Mouse (Mus musculus) embryonic fibroblast, embryonic 13.5 days (primary cell): Measurements from ENCODE around the gene Hdac11. TPM values are rescaled to one million over a fixed set of nuclear protein-coding genes. Genes with fewer than 3 reads are reported as not detected.
"Not testable (repeated sequence)": the region's sequence is repeated elsewhere in the genome, so short reads cannot be mapped to it uniquely, and the experiment has no call there.

Experiments used
- H3K27ac ChIP-seq: 2 replicates; pipeline ENCODE4 v1.5.1; 2012; ENCODE audit warnings: low read length, control low read depth, inconsistent platforms; ENCODE audit not compliant: insufficient read depth
- H3K4me1 ChIP-seq: 2 replicates; pipeline ENCODE4 v1.6.1; 2011; ENCODE audit warnings: low read length; ENCODE audit not compliant: control insufficient read depth, insufficient read depth
- H3K4me3 ChIP-seq: 2 replicates; pipeline ENCODE4 v1.5.1; 2011; ENCODE audit warnings: mild to moderate bottlenecking, control low read depth, low read length; ENCODE audit not compliant: insufficient read depth
- CTCF ChIP-seq: IDR thresholded peaks from 2 replicates; pipeline ENCODE4 v1.5.1; 2011; ENCODE audit warnings: mild to moderate bottlenecking, control low read depth, low read length, moderate library complexity, borderline replicate concordance; ENCODE audit not compliant: insufficient read depth
- POLR2A ChIP-seq: IDR thresholded peaks from 2 replicates; pipeline ENCODE4 v1.6.1; 2011; ENCODE audit warnings: low read depth, mild to moderate bottlenecking, control low read depth, low read length, moderate library complexity
- polyA plus RNA-seq: library from polyadenylated mRNA; stranded (reverse); fragments of >200 nt; gene quantifications from 2 replicates; pipeline ENCODE4 v1.2.4, GENCODE M21; 2011; ENCODE audit warnings: low read depth; ENCODE audit not compliant: missing spikeins, insufficient read length

The Hdac11 gene
- polyA plus RNA-seq, 1 experiment = 5.4 TPM

GRCm38 (mm10) chr6:91115863-91116243 lies 40.6 kb upstream of the Hdac11 start:
- TF ChIP-seq POLR2A (no peak), CTCF (no peak)
- H3K4me3 ChIP-seq = 0 out of 2 replicates have a peak overlapping the region, but pooled peaks have one; percentile 30
- no peak overlapping the region for H3K27ac ChIP-seq
- no peaks in the 10 kb centered on the region for H3K4me1 ChIP-seq

DNA sequence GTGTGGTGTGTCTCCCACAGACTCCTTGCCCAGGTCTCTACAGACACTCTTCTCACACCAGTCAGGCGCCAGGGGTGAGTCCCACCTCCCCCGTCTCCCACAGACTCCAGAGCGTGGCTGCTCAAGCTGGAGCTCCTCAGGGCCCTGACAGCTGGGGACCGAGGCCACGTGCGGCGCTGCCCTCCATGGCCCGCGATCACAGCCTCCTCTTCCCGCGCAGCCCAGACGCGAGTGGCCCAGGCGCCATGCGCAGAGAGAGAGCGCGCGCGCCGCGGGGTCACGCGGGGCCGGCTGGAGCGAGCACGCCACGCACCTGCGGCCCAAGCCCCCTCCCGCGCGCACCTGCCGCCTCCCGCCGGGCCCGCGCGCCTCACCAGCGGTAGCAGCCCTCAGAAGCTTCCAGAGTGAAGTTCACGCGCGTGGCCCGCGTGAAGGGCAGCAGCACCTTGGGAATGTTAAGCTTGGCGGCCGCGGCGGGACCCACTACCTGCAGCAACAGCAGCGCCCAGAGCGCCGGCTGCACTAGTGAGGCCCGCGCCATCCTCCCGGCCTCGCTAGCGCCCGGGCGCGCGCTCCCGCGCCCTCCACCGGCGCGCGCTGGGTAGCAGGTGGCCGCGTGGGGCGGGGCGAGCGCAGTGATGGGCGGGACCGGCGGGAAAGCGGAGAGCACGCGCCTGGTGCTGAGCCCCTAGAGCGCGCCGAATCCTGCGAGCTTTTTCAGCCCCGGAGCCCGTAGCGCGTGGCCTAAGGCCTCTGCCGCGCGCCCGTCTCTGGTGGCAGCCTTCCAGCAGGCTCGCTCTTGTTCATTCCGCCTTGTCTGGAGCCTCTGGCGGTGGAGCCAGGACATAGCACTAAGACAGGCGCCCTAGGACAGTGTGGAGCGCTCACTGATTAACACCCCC lies 40.0 kb upstream of the Hdac11 start, which contains the start of gene Nup210:
Gene Nup210 (minus strand): TSS at position 586 of the 902 bp plus-strand sequence.
- TF ChIP-seq POLR2A = no peak
- peak; percentile 38; the same call in 1 of the 2 replicates for TF ChIP-seq CTCF
- H3K27ac ChIP-seq = no peak within 1 kb of the TSS
- H3K4me1 ChIP-seq = no peaks in the 10 kb centered on the region
- peak within 1 kb of the TSS; percentile 30 for H3K4me3 ChIP-seq

GRCm38 (mm10) chr6:91117149-91117548 lies 39.3 kb upstream of the Hdac11 start:
- no peaks in the 10 kb centered on the region for H3K4me1 ChIP-seq
- H3K4me3 ChIP-seq = no peak overlapping the region
- no peak overlapping the region for H3K27ac ChIP-seq
- TF ChIP-seq POLR2A (no peak), CTCF (no peak)

- H3K4me1 ChIP-seq = no peaks in the 10 kb centered on the region
- no peak for TF ChIP-seq CTCF
- no peak for TF ChIP-seq POLR2A
- H3K4me3 ChIP-seq = no peak overlapping the region
- no peak overlapping the region for H3K27ac ChIP-seq
Observed at GRCm38 (mm10) chr6:91118526-91118925, 37.9 kb upstream of the Hdac11 start.

- no peak for TF ChIP-seq POLR2A
- no peak for TF ChIP-seq CTCF
- Histone ChIP-seq H3K4me1 (no peaks in the 10 kb centered on the region), H3K27ac (no peak overlapping the region), H3K4me3 (no peak overlapping the region)
Observed at GRCm38 (mm10) chr6:91120206-91120605, 36.3 kb upstream of the Hdac11 start.

DNA sequence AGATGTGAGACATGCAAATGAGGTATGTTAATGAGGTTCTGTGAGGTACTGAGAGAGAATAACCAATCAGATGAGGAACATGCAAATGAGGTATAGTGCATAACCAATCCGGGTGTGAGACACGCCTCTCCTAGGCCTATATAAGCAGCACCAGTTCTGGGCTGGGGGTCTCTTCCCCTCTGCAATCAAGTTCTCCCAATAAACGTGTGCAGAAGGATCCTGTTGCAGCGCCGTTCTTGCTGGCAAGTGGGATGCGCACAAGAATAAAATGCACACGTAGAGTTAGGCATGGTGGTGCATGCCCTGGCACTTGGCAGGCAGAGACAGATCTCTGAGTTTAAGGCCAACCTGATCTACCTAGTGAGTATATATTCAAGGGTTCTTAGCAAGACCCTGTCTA lies 35.4 kb upstream of the Hdac11 start:
- H3K4me3 ChIP-seq, H3K4me1 ChIP-seq, H3K27ac ChIP-seq: not testable (repeated sequence)

DNA sequence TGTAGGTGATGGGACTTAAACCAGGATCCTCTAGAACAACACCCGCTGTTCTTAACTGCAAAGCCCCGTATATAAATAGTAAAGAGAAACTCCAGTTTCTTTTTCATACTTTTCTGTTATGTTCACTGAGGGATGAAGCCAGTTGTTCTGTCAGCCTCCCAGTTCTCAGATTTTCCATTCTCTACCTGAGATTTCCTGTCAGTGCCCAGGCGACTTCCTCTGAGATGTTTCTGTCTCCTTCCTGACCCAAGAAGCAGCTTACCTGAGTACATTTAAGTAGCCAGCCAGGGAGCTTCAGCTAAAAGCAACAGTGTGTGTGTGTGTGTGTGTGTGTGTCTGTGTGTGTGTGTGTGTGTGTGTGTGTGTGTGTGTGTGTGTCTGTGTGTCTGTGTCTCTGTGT lies 33.0 kb upstream of the Hdac11 start:
- TF ChIP-seq CTCF (no peak), POLR2A (no peak)
- Histone ChIP-seq H3K27ac (no peak overlapping the region), H3K4me1 (no peaks in the 10 kb centered on the region), H3K4me3 (no peak overlapping the region)

DNA sequence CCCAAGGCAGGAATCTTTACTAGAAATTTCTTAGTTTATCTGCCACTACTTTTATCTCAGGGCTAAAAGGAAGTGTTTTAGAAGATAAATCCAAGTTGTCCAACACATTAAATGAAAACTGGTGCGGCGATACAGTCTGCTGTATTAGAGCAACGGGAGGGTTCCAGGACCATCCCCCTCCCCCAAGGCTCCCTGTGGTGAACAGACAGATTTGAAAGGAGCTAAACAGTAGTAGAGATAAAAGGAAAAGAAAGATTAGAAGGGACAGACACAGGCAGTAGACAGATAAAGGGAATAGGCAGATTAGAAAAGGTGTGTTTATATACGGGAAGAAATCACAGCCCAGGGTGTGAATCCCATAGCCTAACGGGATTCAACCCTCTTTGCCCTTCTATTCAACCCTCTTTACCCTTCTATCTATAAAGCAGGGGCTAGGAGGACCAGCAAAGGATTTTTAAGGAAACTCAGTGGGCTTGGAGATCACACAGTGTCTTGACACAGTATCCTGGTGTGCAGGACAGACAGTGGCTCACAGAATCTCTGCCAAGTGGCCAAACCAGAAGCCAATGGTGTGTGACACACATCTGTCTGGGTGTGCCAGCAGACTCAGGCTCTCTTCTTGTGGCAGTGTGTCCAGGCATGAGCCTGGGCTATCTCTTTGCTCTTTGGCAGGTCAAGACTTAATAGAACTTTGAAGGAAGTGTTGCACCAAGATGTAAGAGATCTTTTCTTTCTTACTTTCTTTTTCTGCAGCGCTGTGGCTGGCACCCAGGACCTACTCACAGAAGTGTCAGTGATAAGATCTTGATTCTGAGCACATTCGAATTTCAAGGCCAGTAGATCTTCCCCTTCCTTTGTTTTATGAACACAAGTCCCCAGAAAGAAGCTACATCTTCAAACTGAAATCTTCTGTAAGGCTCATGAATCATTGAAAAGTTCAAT lies 31.9 kb upstream of the Hdac11 start:
- Histone ChIP-seq H3K4me3 (no peak overlapping the region), H3K27ac (no peak overlapping the region), H3K4me1 (no peaks in the 10 kb centered on the region)
- TF ChIP-seq POLR2A (no peak), CTCF (no peak)

DNA sequence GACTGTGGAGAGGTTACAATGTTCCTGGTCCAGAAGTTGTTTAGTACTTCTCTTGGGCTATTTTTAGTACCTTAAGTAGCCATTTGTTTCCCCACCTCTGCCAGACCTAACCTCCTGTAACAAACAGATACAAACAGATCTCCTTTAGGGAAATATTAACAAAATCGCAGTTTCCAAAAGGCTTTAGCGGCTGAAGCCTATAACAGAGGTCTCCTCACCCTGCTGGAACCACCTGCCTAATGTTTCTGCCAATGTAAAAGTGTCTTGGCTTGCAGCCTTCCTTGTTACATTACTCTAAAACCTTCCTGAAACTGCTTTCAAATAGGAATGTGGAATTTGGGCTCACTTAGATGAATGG lies 31.3 kb upstream of the Hdac11 start:
- Histone ChIP-seq H3K4me1 (no peaks in the 10 kb centered on the region), H3K4me3 (no peak overlapping the region), H3K27ac (no peak overlapping the region)
- no peak for TF ChIP-seq POLR2A
- no peak for TF ChIP-seq CTCF

DNA sequence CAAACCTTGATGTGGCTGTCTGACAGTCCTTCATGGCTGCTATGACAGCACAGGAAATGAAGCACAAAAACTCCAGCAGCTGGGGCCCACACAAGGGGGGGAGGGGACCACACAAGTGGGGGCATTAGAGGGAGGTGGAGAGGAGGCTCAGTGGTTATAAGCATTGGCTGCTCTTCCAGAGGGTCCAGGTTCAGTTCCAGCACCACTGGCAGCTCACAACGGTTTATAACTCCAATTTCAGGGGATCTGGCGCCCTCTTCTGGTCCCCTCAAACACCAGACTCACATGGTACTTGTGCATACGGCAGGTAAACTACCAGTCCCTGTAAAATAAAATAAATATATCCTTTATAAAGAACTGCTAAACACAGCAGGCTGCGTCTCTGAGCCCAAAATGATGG lies 27.5 kb upstream of the Hdac11 start:
- Histone ChIP-seq H3K4me1 (no peaks in the 10 kb centered on the region), H3K27ac (no peak overlapping the region), H3K4me3 (no peak overlapping the region)
- TF ChIP-seq CTCF = no peak
- TF ChIP-seq POLR2A = no peak
